Mouse (Mus musculus) liver, embryonic 12.5 days (tissue): ENCODE measurements around the gene Pbdc1. TPM values are rescaled to one million over a fixed set of nuclear protein-coding genes. Genes with fewer than 3 reads are reported as not detected.
"Not testable (repeated sequence)": the region's sequence is repeated elsewhere in the genome, so short reads cannot be mapped to it uniquely, and the experiment has no call there.

ENCODE experiments used
- ATAC-seq: fragments of 200-750 bp; cut with Nextera tagmentation; 2 replicates; pipeline ENCODE4 v1.8.0; 2017; ENCODE audit warnings: moderate number of reproducible peaks, mild to moderate bottlenecking, moderate library complexity
- H3K27ac ChIP-seq: fragments of 300-500 bp; sonication (generic); 2 replicates; pipeline ENCODE4 v1.5.1; 2016; ENCODE audit warnings: mild to moderate bottlenecking
- H3K27me3 ChIP-seq: fragments of 300-500 bp; sonication (generic); replicated peaks from 2 replicates; pipeline ENCODE4 v1.6.1; 2016; ENCODE audit warnings: mild to moderate bottlenecking, moderate library complexity
- H3K36me3 ChIP-seq: fragments of 300-500 bp; sonication (generic); 2 replicates; pipeline ENCODE4 v1.6.1; 2016; ENCODE audit warnings: mild to moderate bottlenecking, moderate library complexity
- H3K4me1 ChIP-seq: fragments of 300-500 bp; sonication (generic); 2 replicates; pipeline ENCODE4 v1.6.1; 2016
- H3K4me2 ChIP-seq: fragments of 300-500 bp; sonication (generic); 2 replicates; pipeline ENCODE4 v1.6.1; 2016; ENCODE audit warnings: mild to moderate bottlenecking, moderate library complexity
- H3K4me3 ChIP-seq: fragments of 300-500 bp; sonication (generic); 2 replicates; pipeline ENCODE4 v1.5.1; 2016; ENCODE audit warnings: mild to moderate bottlenecking, moderate library complexity
- H3K9ac ChIP-seq: fragments of 300-500 bp; sonication (generic); 2 replicates; pipeline ENCODE4 v1.6.1; 2016; ENCODE audit warnings: mild to moderate bottlenecking, moderate library complexity
- H3K9me3 ChIP-seq: fragments of 300-500 bp; sonication (generic); replicated peaks from 2 replicates; pipeline ENCODE4 v1.6.1; 2016; ENCODE audit warnings: mild to moderate bottlenecking, moderate library complexity
- WGBS: fragments of 180-500 bp; shearing (Covaris S2); methylation state at CpG from one replicate; pipeline ENCODE4 v1.1.7; 2016; ENCODE audit not compliant: insufficient replicate concordance; 5-methylcytosine and 5-hydroxymethylcytosine counted together
- polyA plus RNA-seq: library from polyadenylated mRNA; unstranded; fragments of >200 nt; fragmentation: Nextera tagmentation; extraction: Ambion mirVana; gene quantifications from 2 replicates; pipeline ENCODE4 v1.2.1, GENCODE M21; 2016

Gene Pbdc1
- 51.5 and 54.0 TPM in 2 replicates for polyA plus RNA-seq

DNA sequence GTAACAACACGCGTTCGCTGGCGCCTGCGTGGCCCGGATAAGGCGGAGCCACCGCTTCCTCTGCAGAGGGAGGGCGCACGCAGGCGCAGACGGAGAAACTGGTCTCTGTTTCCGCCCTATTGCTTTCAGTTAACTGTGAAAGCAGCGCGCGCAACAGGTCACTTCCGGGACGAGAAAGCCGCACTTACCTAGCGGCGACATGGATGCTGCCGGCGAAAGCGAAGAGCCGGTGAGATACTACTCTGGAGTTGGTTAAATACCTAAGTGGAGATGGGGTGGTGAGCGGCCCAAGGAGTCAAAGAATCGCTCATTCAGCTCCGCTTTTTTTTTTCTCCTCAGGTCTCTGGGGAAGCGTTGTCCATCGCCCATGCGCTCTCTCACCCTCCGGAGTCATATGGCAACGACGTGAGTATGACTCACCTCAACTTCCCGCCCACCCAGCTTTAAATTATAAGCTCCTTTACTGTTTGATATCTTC lies at the start of gene Pbdc1:
TSS of gene Pbdc1 (plus strand) at position 142 of the 478 bp plus-strand sequence.
- Histone ChIP-seq H3K4me2 (peak within 1 kb of the TSS; percentile 74), H3K9me3 (no peaks in the 10 kb centered on the region), H3K27ac (peak within 1 kb of the TSS; percentile 68), H3K4me1 (no peaks in the 10 kb centered on the region), H3K4me3 (peak within 1 kb of the TSS; percentile 66), H3K27me3 (no peaks in the 10 kb centered on the region), H3K9ac (peak within 1 kb of the TSS; percentile 69), H3K36me3 (peaks cover 29% of the 10 kb centered on the region)
- ATAC-seq: peak; percentile 99
- 2% methylated on average over 35 of the region's 35 CpGs for WGBS

DNA sequence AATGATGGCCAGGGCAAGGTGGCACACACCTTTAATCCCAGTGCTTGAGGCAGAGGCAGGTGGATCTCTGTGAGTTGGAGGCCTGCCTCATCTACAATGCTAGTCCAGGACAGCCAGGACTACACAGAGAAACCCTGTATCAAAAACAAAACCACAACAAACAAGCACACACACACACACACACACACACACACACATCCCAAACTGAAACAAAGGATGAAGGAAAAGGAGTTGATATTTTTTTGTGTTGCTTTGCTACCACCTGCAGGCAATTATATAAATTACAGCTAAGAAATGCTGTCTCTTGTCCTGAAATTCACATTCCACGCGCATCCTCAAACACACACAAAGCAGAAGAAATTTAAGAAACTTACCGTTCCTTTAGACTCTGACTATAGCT lies 41.9 kb upstream of the Pbdc1 start:
- Histone ChIP-seq H3K9ac (no peak overlapping the region), H3K4me1 (no peaks in the 10 kb centered on the region), H3K4me2 (no peak overlapping the region), H3K4me3 (no peak overlapping the region), H3K27ac (no peak overlapping the region), H3K27me3 (no peaks in the 10 kb centered on the region), H3K36me3 (peaks cover 14% of the 10 kb centered on the region; the same call in 1 of the 2 replicates), H3K9me3 (no peaks in the 10 kb centered on the region)
- ATAC-seq: no peak
- 88% methylated on average over 3 of the region's 3 CpGs for WGBS

DNA sequence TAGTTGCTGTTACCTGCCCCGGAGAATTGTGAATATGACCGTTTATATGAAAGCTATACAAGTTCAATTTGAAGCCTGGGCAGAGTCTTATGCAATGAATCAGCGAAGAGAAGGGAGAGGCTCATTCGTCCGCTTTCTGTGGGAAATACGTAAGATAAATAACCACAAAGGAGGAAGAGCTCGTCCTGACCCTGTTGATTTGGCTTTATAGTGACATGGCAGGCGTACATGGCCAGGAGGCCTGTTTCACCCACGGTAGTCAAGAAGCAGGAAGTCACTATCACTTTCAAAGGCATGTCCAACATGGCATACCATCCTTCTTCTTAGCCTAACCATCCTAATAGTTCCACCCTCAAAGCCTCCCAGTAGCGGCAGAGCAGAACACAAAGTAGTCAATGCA lies 15.3 kb upstream of the Pbdc1 start:
- Histone ChIP-seq H3K36me3 (peaks cover 90% of the 10 kb centered on the region), H3K9ac (no peak overlapping the region), H3K4me2 (no peak overlapping the region), H3K27me3 (no peaks in the 10 kb centered on the region), H3K27ac (no peak overlapping the region), H3K4me3 (no peak overlapping the region), H3K9me3 (no peaks in the 10 kb centered on the region), H3K4me1 (peaks cover 9% of the 10 kb centered on the region; the same call in 1 of the 2 replicates)
- WGBS: 54% methylated on average over 10 of the region's 10 CpGs
- no peak for ATAC-seq

DNA sequence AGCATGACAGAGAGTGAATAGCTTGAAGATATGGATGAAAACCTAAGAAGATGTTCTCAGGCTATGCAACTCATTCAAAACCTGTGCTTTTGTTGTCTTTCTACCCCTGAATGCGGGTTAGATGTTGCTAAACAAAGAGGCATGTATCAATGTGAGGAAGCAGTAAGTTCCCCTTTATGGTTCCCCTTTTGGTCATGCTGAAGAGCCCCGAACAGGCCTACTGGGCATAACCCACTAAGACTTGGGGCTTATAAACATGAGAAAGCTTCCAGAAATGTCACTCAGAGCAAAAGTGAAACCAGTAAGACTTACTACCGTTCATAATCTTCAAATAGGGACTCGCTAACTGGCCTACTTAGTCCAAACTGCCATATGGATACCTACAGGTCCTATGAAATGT lies 14.8 kb upstream of the Pbdc1 start:
- Histone ChIP-seq H3K4me2 (no peak overlapping the region), H3K9me3 (no peaks in the 10 kb centered on the region), H3K27me3 (no peaks in the 10 kb centered on the region), H3K4me1 (peaks cover 9% of the 10 kb centered on the region; the same call in 1 of the 2 replicates), H3K36me3 (peaks cover 85% of the 10 kb centered on the region), H3K9ac (no peak overlapping the region), H3K4me3 (no peak overlapping the region), H3K27ac (no peak overlapping the region)
- 58% methylated on average over 4 of the region's 4 CpGs for WGBS
- no peak for ATAC-seq

DNA sequence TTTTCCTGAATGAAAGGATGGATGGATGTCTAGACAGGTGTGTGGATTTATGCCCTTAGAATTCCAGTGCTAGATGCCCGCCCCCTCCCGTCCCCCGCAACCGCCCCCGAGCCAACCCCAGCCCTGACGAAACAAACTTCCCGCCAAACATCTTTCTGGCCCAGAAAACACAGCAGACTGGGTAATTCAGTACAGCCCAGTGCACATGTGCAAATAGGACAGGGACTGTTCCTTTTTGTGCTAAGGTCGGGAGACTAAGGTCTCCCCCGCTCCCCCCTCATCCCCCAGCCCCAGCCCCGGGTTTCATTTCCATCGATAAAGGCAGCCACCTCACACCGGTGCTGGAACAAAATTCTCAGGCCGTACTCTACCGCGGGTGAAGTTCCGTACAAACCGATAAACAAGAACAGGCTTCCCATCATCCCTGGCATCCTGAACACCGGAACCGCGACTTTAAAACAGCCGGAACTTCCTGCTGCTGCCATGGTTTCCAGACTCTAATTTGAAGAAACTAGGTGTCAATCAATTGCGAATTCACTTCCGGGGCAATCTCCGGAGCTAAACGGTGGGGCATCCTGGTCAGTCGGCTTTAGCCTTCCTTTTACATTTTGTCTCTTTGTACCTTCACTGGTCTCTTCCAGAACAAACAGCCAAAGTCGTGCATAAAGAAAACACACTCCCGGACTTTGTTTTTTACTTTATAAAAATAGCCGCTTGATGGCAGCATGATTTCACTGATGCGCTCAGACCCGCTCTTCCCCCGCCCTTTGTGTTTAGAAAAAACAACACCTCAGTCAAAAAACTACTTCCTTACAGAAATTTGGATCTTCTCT lies 9.7 kb upstream of the Pbdc1 start:
- WGBS: under 1% methylated on average over 32 of the region's 32 CpGs
- Histone ChIP-seq H3K4me2 (peak overlapping the region; percentile 69), H3K4me1 (peaks cover 11% of the 10 kb centered on the region; the same call in 1 of the 2 replicates), H3K27me3 (no peaks in the 10 kb centered on the region), H3K36me3 (peaks cover 35% of the 10 kb centered on the region), H3K9ac (peak overlapping the region; percentile 79), H3K9me3 (no peaks in the 10 kb centered on the region), H3K4me3 (peak overlapping the region; percentile 73), H3K27ac (peak overlapping the region; percentile 82)
- ATAC-seq: peak; percentile 92

DNA sequence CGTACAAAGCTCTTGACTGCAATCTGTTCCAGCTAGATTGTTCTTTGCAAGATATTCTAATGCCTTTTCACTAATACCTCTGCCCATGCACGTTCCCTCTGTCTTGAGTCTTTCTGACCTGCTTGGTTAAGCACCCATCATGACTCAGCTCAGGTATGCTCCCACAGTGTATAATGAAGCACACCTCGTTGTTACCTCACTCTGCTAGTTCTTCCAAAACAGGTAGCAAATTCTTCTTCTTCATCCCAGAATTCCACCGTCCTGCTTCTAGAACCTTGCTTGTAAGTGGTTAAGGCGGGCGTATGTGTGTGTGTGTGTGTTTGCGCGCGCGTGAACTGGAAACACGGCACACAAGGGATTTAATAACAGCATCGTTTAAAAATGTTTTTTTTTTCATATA lies 405 bp upstream of the Pbdc1 start:
- Histone ChIP-seq H3K9me3 (no peaks in the 10 kb centered on the region), H3K4me1 (no peaks in the 10 kb centered on the region), H3K27me3 (no peaks in the 10 kb centered on the region), H3K4me2 (peak overlapping the region; percentile 74), H3K4me3 (peak overlapping the region; percentile 66), H3K27ac (no peak overlapping the region), H3K9ac (0 out of 2 replicates have a peak overlapping the region, but pooled peaks have one; percentile 31), H3K36me3 (peaks cover 27% of the 10 kb centered on the region)
- peak; percentile 52; the same call in 1 of the 2 replicates for ATAC-seq
- WGBS: 5% methylated on average over 12 of the region's 12 CpGs

DNA sequence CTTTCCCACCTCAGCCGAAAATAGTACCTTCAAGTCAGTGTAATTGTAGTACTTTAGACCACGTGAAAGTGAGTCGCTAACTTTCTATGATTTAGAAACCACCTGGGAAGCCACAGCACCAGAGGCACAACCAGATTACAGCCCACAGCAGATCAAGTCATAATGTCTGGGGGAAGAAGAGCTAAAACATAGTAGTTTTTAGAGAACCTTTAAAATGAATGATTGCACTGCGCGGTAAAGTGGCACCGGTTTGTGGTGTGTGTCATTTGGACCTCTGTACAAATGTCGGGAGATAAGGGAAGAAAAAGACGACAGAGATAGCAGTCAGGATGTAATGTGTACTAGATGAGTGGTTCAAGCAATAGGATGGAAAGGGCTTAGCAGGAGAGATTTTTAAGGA lies 540 bp downstream of the Pbdc1 start:
- peaks cover 30% of the 10 kb centered on the region for H3K36me3 ChIP-seq
- no peaks in the 10 kb centered on the region for H3K9me3 ChIP-seq
- 5% methylated on average over 8 of the region's 8 CpGs for WGBS
- H3K9ac ChIP-seq: peak overlapping the region; percentile 69
- peak overlapping the region; percentile 68 for H3K27ac ChIP-seq
- no peaks in the 10 kb centered on the region for H3K4me1 ChIP-seq
- H3K4me3 ChIP-seq: peak overlapping the region; percentile 66
- H3K4me2 ChIP-seq: peak overlapping the region; percentile 74
- H3K27me3 ChIP-seq: no peaks in the 10 kb centered on the region
- peak; percentile 24; the same call in 1 of the 2 replicates for ATAC-seq

DNA sequence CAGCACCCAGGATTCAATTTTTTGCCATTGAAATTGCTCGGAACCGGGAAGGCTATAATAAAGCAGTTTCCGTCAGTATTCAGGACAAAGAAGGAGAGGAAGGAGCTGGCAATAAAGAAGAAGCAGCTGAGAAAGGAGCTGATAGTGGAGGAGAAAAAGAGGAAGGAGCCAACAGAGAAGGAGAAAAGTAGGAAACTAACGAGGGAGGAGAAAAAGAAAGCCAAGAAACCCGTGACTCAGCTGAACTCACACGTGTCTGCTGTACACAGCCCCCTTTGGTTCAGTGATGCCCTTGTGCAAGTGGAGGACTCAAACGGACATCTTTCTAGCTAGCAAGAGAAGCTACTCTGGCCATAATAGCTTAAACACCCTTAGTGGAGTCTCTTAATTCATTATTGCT lies 3.5 kb downstream of the Pbdc1 start:
- H3K4me1 ChIP-seq, H3K27ac ChIP-seq, H3K9ac ChIP-seq, ATAC-seq, H3K9me3 ChIP-seq, H3K4me3 ChIP-seq, H3K27me3 ChIP-seq, H3K4me2 ChIP-seq: not testable (repeated sequence)
- H3K36me3 ChIP-seq: peaks cover 44% of the 10 kb centered on the region
- 75% methylated on average over 7 of the region's 7 CpGs for WGBS

DNA sequence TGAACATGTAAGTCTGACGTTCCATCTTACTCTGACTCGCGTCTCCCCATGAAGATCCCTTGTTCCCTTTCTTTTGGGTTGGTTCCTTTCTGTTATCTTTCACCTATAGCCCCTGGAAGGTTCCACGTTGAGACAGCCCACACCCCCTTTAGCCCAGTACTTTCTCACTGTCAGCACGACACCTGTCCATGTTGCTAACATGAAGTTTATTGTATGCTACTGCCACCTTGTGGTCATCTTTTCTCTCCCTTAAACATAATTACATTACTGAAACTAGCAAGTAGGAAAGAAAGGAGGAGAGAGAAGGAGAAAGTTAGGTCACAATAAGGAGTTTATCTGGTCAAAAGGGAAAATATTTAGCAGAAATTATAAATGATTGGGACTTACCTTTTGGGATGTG lies 24.6 kb downstream of the Pbdc1 start:
- Histone ChIP-seq H3K4me1 (no peaks in the 10 kb centered on the region), H3K27me3 (no peaks in the 10 kb centered on the region), H3K4me3 (no peak overlapping the region), H3K27ac (no peak overlapping the region), H3K4me2 (no peak overlapping the region), H3K36me3 (no peaks in the 10 kb centered on the region), H3K9me3 (no peaks in the 10 kb centered on the region), H3K9ac (no peak overlapping the region)
- ATAC-seq: no peak
- 47% methylated on average over 5 of the region's 5 CpGs for WGBS

DNA sequence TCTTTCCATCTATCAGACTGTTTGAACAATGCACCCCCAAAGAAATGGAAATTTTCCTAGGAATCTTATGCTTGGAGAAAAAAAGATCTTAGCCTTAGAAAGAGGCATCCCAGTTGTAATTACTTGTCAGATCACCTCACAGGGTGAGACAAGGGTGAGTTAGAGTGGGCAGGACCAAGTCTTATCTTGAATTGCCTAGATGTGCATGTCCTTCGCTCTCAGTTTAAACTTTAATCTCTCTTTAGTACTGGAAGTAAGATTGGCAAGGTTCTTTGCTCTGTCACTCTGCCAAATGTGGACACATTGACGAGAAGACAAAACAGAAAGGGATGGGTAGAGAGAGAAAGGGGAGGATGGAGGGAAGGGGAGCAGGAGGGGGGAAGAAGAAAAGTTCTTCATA lies 35.4 kb downstream of the Pbdc1 start:
- peaks cover 13% of the 10 kb centered on the region for H3K27me3 ChIP-seq
- 56% methylated on average over 2 of the region's 2 CpGs for WGBS
- no peaks in the 10 kb centered on the region for H3K36me3 ChIP-seq
- no peaks in the 10 kb centered on the region for H3K4me1 ChIP-seq
- ATAC-seq: no peak
- no peak overlapping the region for H3K27ac ChIP-seq
- no peak overlapping the region for H3K9ac ChIP-seq
- H3K4me2 ChIP-seq: no peak overlapping the region
- no peak overlapping the region for H3K4me3 ChIP-seq
- H3K9me3 ChIP-seq: no peaks in the 10 kb centered on the region

DNA sequence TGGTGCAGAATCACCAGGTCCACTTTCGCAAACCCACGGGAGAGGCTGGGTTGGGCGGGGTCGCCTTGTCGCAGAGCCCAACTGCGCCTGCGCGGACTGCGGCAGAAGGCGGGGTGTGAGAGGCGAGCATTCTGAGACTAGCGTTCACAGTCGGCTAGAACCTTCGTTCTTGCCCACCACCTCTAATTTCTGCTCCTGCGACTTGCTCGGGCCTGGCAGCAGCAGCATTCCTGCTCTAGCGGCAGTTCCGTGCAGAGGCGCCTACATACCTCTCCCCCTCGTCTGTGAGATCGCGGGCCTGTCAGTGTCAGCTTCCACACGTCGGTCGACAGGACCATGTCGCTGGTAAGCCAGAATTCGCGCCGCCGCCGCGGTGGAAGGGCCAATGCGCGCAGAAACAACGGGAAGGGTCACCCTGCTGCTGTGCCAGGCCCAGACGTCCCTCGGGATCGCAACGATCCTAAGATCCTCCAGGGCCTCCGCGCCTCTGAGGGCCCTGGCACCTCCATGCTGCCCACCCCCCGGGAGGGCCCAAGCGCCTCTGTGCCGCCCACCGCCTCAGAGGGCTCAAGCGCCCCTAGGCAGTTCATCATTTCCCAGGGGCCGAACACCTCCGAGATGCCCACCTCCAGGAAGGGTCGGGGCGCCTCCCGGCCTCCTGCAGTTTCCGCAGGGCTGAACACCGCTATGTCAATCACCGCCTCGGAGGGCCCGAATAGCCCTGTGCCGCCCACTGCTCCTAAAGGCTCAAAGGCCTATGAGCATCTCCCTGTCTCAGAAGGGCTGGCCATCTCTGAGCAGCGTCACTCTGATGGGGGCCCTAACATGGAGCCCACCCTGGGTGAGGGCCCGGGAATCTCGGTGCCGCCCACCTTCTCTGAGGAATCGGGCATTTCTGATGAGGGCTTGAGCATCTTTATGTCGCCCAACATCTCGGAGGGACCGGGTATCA lies 41.0 kb downstream of the Pbdc1 start, which contains the start of gene Magee1:
TSS of gene Magee1 (plus strand) at position 104 of the 952 bp plus-strand sequence.
- WGBS: 8% methylated on average over 65 of the region's 65 CpGs
- H3K27ac ChIP-seq: no peak within 1 kb of the TSS
- H3K4me1 ChIP-seq: peaks cover 4% of the 10 kb centered on the region; the same call in 1 of the 2 replicates

More for the DNA sequence above, 41.0 kb downstream of the Pbdc1 start, which contains the start of gene Magee1:
- H3K9me3 ChIP-seq: no peaks in the 10 kb centered on the region
- H3K4me3 ChIP-seq: peak within 1 kb of the TSS; percentile 59
- peak within 1 kb of the TSS; percentile 55 for H3K9ac ChIP-seq
- H3K27me3 ChIP-seq: peaks cover 49% of the 10 kb centered on the region
- H3K36me3 ChIP-seq: no peaks in the 10 kb centered on the region
- ATAC-seq: peak; percentile 76
- peak within 1 kb of the TSS; percentile 91 for H3K4me2 ChIP-seq
